Mouse (Mus musculus) lung, postnatal 14 days (tissue): ENCODE measurements around the gene Mettl7a1.
"Not testable (repeated sequence)": the region's sequence is repeated elsewhere in the genome, so short reads cannot be mapped to it uniquely, and the experiment has no call there.

Source experiments
- DNase-seq: peaks from one replicate; pipeline ENCODE4 v3.0.0; 2021

The Mettl7a1 gene

GRCm38 (mm10) chr15:100301556-100301955 lies 2.4 kb upstream of the Mettl7a1 start:
- no peak for DNase-seq

GRCm38 (mm10) chr15:100303428-100304018 lies 417 bp upstream of the Mettl7a1 start:
- no peak for DNase-seq

- no peak for DNase-seq
Observed at GRCm38 (mm10) chr15:100306201-100306600, 2.3 kb downstream of the Mettl7a1 start.

- DNase-seq, result peak; percentile 62
Observed at GRCm38 (mm10) chr15:100307438-100308096, 3.6 kb downstream of the Mettl7a1 start.

- DNase-seq, result no peak
Observed at GRCm38 (mm10) chr15:100312346-100312745, 8.4 kb downstream of the Mettl7a1 start.

- no peak for DNase-seq
Observed at GRCm38 (mm10) chr15:100314448-100315145, 10.7 kb downstream of the Mettl7a1 start.

- peak; percentile 61 for DNase-seq
Observed at GRCm38 (mm10) chr15:100318014-100318671, 14.2 kb downstream of the Mettl7a1 start.

- DNase-seq, result no peak
Observed at GRCm38 (mm10) chr15:100319884-100320283, 15.9 kb downstream of the Mettl7a1 start.

- no peak for DNase-seq
Observed at GRCm38 (mm10) chr15:100320295-100320905, 16.5 kb downstream of the Mettl7a1 start.

- DNase-seq, result peak; percentile 75
Observed at GRCm38 (mm10) chr15:100321134-100321533, 17.2 kb downstream of the Mettl7a1 start.

GRCm38 (mm10) chr15:100324021-100324591 lies 20.2 kb downstream of the Mettl7a1 start:
- DNase-seq, result no peak

- no peak for DNase-seq
Observed at GRCm38 (mm10) chr15:100325235-100325634, 21.3 kb downstream of the Mettl7a1 start.

- DNase-seq, result not testable (repeated sequence)
Observed at GRCm38 (mm10) chr15:100328089-100328488, 24.1 kb downstream of the Mettl7a1 start.

- not testable (repeated sequence) for DNase-seq
Observed at GRCm38 (mm10) chr15:100329336-100329735, 25.4 kb downstream of the Mettl7a1 start.

GRCm38 (mm10) chr15:100330739-100331138 lies 26.8 kb downstream of the Mettl7a1 start:
- no peak for DNase-seq

GRCm38 (mm10) chr15:100332077-100332961 lies 28.4 kb downstream of the Mettl7a1 start:
- not testable (repeated sequence) for DNase-seq

GRCm38 (mm10) chr15:100334629-100335028 lies 30.7 kb downstream of the Mettl7a1 start, which contains the start of gene Mettl7a3:
Gene Mettl7a3 (plus strand): TSS chr15:100334929.
- no peak for DNase-seq

- DNase-seq, result not testable (repeated sequence)
Observed at GRCm38 (mm10) chr15:100337328-100337727, 33.4 kb downstream of the Mettl7a1 start.

- peak; percentile 82 for DNase-seq
Observed at GRCm38 (mm10) chr15:100337847-100338246, 33.9 kb downstream of the Mettl7a1 start.

GRCm38 (mm10) chr15:100341314-100341980 lies 37.5 kb downstream of the Mettl7a1 start:
- DNase-seq, result not testable (repeated sequence)

- DNase-seq, result no peak
Observed at GRCm38 (mm10) chr15:100345484-100345883, 41.5 kb downstream of the Mettl7a1 start.
